Mouse (Mus musculus) layer of hippocampus, adult 9-11 months (tissue): ENCODE data around the gene Catsperz.
"Not testable (repeated sequence)": the region's sequence is repeated elsewhere in the genome, so short reads cannot be mapped to it uniquely, and the experiment has no call there.

Source experiments
- DNase-seq: peaks from one replicate; pipeline ENCODE4 v3.0.0; 2022

Catsperz gene

DNA sequence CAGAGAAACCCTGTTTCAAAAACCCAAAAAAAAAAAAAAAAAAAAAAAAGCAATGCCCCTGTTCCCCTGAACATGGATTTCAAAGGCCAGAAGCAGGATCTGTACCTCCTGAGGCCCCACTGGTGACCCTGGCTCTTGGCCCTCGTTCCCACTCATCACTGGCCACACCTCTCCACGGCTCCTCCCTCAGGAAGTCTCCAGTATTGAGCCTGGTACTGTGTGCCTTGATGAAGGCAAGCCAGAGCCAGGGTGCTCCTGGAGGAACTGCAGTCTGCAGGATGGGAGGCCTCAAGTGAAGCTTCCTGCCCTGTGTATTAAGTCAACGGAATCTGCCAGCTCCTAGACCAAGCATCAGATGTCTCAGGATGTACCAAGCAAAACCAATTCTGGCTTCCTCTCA is 19.0 kb downstream of the Catsperz start:
- DNase-seq = no peak

DNA sequence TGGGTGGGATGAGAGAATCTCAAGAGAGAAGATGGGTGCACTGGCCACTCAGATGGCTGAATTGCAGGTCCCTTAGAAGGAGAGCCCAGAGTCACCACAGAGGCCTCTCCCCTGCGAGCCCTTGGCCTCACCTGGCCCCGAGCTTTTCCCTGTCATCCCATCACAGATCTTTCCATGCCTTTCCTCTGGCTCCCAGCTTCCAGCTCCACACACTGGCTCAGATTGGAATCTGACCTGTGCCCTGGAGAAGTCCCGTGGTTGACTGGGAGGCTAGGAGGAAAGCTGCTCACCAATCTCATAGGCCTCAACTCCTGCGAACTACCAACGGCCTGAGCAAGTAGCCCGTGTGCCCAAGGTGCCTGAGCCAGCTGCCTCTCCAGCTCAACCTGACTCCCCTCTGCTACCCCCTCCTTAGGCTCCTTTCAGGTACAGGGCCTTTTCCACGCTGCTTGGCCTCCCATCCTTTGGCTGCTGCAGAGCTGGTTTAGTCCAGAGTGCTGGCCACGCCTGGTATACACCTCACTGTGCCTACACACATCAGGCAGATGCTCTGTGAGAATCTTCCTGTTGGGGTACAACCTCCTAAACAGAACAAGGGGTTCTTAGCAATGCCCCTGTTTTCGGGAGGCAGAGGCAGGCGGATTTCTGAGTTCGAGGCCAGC is 19.6 kb downstream of the Catsperz start:
- no peak for DNase-seq

- DNase-seq = no peak
These were observed 20.3 kb downstream of the Catsperz start for GRCm38 (mm10) chr19:6904846-6905245.

GRCm38 (mm10) chr19:6903031-6903430 is 22.1 kb downstream of the Catsperz start:
- no peak for DNase-seq

DNA sequence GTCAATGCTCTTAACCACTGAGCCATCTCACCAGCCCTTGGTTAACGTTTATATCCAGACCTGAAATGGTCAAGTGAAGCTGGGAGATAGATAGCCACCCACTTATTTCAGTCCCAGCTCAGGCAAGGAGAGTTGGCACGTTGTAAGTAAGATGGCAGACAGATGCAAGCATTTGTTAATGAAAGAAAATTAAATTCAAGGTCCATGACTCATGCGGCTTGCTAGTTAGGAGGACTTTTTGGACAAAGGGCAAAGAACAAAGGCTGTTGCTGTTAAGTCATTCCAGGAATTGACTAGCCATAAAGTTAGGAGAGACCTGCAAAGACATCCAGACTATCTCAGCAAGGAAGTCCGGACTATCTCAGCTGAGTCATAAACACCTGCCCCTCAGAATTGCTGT is 25.5 kb downstream of the Catsperz start:
- DNase-seq = no peak

- DNase-seq = not testable (repeated sequence)
These were observed 29.4 kb downstream of the Catsperz start for GRCm38 (mm10) chr19:6895608-6896305.

DNA sequence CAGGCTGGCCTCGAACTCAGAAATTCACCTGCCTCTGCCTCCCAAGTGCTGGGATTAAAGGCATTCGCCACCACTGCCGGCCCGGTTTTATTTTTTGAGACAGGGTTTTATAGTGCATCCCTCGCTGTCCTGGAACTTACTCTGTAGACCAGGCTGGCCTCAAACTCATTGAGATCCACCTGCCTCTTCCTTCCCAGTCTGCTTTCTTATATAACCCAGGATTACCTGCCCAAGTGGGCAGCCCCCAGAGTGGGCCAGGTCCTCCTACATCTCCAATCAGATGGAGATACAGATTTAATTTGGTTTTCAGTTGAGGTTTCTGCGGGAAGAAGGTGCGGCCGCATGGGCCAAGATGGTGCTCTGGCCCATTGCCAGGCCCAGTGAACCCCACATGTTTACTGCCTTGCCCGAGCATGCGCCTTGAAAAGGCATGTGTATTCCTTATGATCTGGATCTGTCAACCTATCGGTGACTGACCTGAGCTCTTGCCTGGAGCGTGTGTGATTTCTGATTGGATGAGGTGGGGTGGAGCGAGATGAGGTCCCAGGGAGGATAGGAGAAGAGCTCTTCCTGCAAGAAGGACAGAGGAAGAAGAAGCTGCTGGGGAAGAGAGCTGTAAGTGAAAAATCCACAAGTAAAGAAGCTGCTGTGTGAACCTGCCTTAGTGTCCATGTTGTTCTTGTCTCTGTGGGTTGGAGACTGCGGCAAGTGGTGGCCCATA is 31.3 kb downstream of the Catsperz start:
- DNase-seq = no peak

DNA sequence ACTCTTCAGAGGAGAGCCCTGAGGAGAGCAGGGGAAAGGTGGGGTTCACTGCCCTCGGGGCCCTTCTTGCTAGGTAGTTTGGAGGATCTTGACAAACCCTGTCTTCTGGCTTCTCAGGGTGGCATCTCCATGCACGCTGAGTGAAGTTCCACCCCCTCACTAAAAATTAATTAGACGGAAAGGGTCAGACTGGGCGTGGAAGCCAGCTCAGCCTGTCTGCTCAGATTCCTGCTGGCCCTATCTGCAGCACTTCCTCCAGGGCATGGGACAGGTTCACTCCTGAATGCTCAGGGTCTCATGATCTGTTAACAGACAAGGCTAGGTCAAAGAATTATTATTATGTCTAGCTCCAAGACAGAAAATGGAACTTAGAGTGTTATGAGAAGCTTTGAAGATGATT is 32.7 kb downstream of the Catsperz start:
- no peak for DNase-seq

- DNase-seq = no peak
These were observed 47.2 kb downstream of the Catsperz start for GRCm38 (mm10) chr19:6877965-6878364.

GRCm38 (mm10) chr19:6876799-6877198 is 48.4 kb downstream of the Catsperz start:
- DNase-seq = no peak

GRCm38 (mm10) chr19:6875834-6876233 is 49.3 kb downstream of the Catsperz start:
- DNase-seq = no peak

- DNase-seq = no peak
These were observed 50.9 kb downstream of the Catsperz start for GRCm38 (mm10) chr19:6874257-6874656.

- DNase-seq = no peak
These were observed 52.5 kb downstream of the Catsperz start for GRCm38 (mm10) chr19:6872701-6873100.
